Mouse (Mus musculus) cerebellum, postnatal 10 days (tissue): ENCODE measurements around the gene Bri3bp.
A peak's percentile ranks its signal among the peaks of the same experiment; 100 is the strongest.

Source experiments
- DNase-seq, 2 experiments: peaks; one replicate each; pipeline ENCODE4 v3.0.0; 2021; ENCODE audit warnings: mixed read lengths in 2 of 2

Bri3bp gene

DNA sequence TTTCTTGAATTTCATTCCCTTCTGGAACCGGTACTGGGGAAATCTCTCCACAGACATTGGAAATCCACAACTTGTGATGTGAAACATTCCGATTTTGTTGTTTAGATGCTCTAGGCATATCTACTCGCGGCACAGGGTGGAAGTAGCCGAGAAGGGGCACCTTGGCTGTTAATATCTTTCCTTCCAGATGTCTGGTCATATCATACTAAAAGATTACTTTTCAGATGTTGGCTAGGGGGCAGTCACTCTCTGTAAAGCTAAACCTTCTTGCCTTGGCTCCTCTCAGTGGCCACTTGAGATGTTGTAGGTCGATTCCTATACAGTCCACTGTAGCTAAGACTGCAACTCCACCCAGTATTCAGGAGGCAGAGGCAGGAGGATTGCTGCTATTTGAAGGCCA is 14.7 kb downstream of the Bri3bp start:
- no peak for DNase-seq

DNA sequence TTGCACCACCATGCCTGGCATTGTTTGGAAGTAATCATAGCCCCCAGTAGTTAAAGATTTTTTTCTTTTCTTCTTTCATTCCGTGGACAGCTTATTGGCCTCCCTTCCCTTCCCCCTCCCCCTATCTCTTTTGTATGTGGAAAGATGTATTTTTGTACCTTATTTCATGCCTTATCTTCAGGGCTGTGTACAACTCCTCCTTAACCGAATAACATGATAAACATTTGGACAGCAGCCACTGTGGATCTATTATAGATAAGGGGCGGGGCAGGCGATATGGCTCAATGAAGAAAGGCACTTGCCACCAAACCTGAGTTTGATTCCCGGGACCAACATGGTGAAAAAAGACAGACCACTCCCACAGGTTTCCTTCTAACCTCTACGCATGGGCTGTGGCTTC is 16.2 kb downstream of the Bri3bp start:
- no peak for DNase-seq

DNA sequence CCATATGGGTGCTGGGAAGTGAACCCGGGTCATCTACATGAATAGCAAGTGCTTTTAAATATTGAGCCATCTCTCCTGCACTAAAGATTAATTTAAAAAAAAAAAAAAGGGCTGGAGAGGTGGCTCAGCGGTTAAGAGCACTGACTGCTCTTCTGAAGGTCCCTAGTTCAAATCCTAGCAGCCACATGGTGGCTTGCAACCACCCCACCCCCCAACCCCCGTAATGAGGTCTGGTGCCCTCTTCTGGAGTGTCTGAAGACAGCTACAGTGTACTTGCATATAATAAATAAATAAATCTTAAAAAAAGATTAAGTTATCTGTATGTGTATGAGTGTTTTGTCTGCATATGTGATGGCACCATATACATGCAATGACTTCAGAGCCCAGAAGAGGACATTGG is 19.2 kb downstream of the Bri3bp start:
- no peak for DNase-seq

DNA sequence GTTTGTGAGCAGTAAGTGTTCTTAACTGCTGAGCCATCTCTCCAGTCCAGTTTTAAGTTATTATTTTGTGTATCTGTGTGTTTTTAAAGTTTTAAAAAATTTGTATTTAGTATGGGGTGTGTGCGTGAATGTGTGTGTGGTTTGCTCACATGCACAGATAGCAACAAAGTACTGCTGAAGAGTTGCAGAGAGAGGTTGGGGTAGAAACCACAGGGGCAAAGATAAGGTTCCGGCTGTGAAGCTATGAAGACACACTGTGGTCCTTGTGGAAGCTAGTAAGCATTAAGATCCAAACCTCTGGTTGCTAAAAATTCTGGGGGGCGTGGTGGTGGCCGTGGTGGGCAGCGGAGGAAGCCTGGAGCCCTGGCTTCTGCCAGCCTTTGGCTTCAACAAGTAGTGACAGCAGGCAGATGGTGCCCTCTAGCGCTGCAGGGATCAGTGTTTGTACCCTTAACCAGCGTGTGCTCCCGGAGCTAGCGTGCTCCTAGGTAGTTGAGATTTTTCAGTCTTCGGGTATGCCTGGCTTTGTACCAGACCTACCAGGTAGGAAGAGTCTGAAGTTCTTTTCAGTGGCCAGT is 20.6 kb downstream of the Bri3bp start:
- DNase-seq = peak; percentile 62 to 73

DNA sequence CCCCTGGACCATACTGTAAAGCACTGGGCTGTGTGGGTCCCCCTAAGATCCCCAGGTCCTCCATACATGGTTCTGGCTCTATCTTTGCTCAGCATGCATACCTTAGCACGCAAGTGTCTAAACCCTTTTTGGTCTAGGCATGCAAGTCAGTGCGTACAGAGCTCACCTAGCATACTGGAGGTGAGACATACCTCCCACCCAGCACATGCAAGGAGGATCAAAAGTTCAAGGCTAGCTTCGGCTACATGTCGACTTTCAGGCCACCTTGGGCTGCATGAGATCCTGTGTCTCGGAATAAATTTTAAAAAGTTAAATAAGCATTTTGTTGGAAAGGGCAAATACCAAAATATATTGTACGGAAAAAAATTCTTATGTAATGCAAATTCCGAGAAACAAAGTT is 23.8 kb downstream of the Bri3bp start:
- DNase-seq = no peak

DNA sequence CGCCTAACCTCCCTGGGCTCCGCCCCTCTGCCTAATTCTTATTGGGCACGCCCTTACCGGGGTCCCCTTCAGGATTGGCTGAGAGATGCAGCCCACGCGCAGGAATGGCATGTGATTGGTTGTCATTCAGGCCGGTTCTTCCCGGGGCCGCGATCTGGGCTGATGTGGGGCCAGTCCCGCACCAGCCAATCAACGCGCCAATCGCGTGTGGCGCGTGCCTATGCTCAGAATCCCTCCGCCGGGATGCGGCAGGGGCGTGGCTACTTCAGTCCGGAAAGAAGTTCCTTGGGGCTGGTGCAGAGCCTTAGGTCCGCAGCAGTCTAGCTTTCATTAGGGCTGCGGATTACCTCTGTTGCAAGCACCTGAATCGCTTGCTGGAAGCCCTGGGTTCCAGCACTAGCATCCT is 24.3 kb downstream of the Bri3bp start:
- peak; percentile 95 to 98 for DNase-seq

DNA sequence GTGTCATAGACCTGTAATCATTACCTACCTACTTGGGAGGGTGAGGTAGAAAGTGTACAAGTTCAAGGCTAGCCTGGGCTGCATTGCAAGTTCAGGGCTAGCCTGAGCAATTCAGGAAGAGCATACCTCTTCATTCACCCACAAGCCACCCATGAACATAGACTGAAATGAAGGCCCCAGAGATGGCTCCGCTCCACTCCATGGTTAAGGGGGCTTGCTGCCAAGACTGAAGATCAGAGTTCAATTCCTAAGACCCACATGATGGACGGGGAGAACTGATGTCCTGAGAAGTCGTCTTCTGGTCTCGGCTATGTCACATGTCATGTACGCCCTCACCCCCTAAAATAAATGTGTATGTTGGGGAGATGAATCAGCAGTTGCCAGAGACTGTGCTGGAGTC is 25.1 kb downstream of the Bri3bp start:
- no peak for DNase-seq

DNA sequence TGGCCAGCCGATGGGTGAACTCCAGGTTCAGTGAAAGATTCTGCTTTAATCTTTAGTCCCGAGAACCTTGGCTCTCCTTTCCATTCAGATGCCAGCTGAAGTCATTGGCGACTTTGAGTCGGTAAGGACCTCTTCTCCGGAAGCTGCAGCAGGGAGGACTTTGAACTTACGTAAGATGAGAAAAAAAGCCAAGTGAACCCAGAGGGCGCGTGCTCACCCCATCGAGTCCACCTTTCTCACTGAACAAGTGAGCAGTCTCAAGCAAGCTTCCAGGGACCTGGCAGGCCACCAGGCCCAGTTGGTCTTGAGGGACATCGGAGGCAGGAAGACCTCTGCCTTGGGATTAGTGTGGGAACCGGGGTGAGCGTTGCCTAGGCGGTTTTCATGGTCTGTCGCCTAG is 25.9 kb downstream of the Bri3bp start:
- DNase-seq = peak in 1 of 2 experiments; percentile 31

DNA sequence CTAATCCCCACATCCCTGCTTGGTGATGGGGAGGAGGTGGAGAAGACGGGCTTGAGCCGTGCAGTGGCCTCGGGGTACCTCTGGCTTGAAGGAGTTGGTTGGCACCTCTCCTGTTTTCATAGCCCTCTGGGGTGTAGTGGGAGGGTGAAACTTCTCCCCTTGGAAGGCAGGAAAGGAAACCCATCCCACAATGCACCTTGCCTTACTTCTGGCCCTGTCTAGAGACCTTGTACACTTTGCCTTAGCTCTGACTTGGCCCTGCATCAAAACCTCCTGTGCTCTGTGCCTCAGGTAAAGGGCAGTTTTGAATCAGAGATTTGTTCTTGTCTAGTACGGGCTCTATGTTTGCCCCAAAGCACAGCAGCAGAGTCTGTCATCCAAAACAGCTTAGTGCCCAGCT is 29.3 kb downstream of the Bri3bp start:
- no peak for DNase-seq

DNA sequence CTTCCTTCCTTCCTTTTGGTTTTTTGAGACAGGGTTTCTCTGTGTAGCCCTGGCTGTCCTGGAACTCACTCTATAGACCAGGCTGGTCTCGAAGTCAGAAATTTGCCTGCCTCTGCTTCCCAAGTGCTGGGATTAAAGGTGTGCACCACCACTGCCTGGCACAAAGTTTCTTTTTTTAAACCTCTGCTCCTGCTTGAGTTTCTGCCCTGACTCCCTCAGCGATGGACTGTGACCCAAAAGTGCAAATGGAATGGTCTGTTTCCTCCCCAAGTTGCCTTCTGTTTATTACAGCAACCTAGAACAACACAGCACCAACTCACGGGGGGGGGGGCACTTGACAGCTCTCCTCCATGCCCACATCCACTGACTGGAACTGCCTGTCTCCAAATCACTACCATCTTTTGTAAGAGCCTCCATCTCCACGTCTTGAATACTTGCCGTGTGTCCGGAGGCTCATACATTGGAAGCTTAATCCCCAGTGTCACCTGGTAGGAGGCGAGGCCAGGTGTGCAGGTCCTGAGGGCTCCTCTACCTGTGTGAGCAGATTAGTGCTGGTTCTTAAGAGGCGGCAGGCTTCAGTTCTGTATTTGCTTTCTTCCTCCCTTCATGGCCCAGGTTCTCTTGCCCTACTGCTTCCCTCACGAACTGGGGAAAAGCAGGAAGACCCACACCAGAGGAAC is 31.6 kb downstream of the Bri3bp start:
- DNase-seq = no peak

DNA sequence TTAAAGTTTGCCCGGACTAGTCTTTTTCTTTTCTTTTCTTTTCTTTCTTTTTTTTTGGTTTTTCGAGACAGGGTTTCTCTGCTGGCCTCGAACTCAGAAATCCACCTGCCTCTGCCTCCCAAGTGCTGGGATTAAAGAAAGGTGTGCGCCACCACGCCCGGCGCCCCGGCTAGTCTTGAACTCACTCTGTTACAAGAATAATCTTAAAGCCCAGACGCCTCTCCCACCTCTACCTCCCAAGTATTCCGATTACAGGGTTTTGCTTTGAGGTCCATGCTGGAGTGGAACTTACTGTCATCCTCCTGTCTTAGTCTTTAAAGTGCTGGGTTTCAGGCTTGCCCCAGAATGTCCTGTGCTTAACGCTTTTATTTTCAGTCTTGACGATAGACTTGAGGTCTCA is 33.7 kb downstream of the Bri3bp start:
- no peak for DNase-seq

DNA sequence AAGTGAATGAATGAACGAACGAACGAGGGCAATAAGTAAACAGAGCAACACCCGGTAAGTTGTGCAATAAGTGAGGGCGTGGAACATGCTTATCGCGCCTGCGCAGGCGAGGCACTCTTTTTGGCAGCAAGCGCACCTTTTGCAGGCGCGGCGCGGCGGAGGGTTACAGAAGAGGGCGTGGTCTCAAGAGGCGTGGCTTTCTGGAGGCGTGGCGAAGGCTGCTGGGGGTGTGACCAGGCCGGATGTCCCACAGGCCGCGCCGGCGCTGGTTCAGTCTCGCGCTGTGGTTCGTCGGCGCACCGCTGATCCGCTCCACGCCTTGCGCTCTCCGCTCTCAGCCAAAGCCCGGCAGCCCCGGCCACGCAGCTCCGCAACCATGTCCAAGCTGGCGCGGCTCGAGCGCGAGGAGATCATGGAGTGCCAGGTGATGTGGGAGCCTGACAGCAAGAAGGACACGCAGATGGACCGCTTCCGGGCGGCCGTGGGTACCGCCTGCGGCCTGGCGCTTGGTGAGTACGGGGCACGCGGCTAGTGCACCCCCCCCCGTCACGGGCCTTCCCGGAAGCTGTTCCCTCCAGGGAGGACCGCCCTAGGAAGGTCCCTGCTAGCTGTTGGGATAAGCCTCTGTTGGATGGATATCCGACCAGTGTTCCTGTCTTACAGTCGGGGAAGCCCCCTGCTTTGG is 34.4 kb downstream of the Bri3bp start, which contains the start of gene Aacs:
Gene Aacs, plus strand, starts transcription at position 214 of the 685 bp plus-strand sequence.
- DNase-seq = peak; percentile 99

DNA sequence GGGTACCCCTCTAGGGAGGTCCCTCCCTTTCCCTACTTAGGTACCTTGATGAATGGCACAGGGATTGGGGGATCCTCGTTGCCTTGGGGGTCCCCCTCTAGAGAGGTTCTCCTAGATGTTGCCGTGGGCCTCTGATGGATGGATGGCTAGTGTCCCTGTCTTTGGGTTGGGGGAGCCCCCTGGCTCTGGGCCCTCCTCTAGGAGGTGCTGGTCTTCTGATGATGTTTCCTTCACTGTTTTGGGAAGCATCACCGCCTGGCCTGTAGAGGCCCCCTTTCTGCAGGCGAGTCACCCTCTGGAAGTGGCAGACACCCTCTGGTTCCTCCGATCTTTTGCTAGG is 34.9 kb downstream of the Bri3bp start:
- DNase-seq = peak; percentile 82

DNA sequence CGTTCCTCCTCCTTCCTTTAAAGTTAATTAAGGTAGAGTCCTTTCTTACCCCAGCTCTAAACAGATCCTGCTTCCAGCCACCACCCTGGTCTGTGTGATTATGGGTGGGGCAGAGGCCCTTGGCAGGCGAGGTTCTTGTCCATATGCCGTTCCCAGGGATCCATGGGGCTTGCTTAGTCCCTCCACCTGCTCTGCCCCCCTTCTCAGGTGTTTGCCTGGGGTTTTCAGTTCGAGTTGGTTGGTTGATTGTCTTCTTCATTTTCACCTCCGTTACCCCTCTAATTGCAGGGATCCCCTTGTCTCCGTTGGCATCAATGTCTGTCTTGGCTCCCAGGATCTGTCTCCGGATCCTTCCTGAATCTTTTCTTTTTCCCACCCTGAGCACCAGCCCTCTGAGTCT is 35.4 kb downstream of the Bri3bp start:
- DNase-seq = peak; percentile 63 to 72

DNA sequence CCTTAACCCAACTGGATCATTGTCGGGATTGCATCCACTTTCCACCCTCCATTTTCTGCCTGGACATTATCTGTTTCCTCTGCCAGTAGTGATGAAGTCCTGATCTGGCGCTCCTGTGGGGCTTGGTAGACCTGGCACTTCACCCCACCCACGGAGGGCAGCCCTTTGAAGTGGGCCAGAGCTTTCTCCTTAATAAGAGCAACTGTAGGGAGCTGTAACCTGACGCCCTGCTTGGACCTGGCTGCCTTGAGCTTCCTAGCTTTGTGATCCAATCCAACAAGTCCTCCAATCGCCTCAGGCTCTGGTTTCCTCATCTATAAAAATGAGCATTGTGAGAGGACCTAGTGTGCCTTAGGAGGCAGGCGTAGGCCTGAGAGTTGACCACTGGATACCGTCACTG is 36.2 kb downstream of the Bri3bp start:
- no peak for DNase-seq

DNA sequence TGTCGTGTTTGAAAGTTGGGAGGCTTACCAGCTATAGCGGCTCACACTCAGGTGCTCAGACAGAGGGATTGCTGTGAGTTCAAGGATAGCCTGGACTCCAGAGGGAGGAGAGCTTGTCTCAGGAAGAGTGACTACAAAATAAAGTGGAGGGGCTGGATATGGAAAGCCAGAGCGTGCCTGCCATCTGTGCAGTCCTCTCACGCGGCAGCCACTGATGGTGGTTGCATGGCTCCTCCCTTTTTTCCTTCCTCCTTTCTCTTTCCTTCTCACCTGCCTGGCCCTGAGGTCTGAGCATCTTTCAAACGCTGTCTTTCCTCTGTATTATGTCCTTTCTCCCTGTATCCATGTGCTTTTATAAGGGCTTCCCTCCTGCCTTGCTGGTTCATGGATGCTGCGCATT is 36.7 kb downstream of the Bri3bp start:
- peak in 1 of 2 experiments; percentile 35 for DNase-seq

DNA sequence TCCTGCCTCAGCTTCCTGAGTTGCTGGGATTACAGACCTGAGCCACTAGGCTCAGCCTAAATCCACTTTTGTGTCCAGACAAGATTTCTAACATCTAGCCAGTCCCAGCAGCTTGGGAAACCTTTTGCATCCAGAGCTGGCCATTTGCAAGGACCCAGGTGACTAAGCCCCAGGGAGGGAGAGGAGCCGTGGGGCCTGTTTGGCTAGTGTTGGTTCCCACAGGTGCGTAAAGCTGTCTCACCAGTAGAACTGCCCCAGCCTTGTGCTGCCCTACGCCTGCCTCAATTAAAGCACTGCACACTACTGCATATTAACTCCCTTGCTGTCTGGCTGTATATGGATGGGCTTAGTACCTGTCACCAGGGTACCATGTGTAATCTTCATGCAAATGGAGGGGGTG is 38.0 kb downstream of the Bri3bp start:
- no peak for DNase-seq

DNA sequence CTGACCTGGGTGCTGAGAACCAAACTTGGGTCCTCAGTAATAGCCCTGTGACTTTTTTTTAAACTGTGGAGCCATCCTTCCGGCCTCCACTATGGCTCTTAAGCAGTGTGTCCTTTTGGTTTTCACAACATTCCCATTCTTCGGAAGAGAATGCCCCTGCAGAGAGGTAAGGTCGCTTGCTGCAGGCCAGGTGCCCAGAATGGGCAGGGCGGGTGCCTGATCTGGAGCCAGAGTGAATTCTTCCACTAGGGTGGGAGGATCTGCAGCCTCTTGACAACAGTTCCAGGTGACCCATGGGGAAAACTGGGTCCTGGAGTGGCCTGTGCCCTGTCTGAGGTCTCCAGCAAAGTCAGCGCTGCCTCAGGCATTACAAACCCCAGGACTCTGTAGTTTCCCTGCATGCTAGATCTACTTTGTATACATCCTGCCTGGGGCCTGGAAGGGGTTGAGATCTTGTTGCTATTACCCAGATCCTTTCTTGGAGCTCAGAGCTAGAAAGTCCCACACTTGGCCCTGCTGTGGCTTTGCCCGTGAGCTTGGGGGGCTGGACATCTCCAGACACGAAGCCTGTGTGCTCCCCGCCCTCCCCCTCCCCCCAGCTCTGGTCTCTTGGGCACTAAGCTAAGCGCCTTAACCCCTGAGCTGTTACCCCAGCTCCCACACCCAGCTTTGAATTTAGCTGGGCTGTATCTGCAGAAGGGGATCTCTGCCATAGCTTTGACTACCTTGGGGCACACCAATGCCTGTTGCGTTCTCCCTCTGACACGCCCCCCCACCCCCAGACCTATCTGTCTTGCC is 39.3 kb downstream of the Bri3bp start:
- no peak for DNase-seq

DNA sequence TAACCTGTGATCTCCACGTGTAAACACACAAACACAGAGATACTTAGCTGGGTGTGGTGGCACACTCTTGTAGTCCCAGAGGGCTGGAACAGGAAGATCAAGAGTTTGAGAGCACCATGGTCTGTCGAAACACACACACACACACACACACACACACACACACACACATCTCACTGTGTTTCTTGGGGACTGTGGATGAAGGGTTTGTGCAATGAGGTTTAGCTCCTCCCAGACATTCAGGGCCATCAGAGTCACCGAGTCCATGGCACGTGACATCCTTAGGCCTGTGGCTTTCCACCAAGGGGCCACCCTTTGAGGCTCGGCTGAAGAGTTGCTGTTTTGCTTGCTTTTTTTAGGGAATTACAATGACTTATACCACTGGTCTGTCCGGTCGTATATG is 41.1 kb downstream of the Bri3bp start:
- DNase-seq = no peak

DNA sequence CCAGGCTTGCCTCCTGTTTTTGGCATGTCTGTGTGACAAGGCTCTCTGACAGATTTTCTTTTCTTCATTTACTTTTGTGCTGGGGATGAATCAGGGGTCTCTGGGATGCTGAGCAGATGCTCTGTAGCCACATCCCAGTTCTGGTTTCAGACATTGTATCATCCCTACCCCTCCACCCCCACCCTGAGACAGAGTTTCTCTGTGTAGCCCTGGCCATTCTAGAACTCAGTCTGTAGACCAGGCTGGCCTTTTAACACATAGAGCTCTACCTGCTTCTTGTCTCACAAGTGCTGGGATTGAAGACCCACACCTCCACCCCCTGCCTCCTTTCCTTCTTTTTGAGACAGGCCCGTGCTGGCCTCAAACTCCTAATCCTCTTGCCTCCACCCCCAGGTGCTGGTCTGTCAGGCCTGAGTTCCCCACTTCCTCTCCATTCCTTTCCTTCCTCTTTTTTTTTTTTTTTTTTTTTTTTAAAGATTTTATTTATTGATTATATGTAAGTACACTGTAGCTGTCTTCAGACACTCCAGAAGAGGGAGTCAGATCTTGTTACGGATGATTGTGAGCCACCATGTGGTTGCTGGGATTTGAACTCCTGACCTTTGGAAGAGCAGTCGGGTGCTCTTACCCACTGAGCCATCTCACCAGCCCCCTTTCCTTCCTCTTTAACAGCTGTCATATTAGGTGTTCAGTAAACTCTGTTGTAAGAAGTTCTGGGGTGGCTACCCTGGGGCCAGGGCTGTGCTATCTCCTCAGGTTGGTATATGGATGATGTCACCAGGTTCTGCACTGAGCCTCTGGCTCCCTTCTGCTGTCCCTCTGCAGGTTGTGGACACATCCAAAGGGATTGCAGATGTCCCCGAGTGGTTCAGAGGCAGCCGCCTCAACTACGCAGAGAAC is 42.6 kb downstream of the Bri3bp start:
- DNase-seq = no peak

DNA sequence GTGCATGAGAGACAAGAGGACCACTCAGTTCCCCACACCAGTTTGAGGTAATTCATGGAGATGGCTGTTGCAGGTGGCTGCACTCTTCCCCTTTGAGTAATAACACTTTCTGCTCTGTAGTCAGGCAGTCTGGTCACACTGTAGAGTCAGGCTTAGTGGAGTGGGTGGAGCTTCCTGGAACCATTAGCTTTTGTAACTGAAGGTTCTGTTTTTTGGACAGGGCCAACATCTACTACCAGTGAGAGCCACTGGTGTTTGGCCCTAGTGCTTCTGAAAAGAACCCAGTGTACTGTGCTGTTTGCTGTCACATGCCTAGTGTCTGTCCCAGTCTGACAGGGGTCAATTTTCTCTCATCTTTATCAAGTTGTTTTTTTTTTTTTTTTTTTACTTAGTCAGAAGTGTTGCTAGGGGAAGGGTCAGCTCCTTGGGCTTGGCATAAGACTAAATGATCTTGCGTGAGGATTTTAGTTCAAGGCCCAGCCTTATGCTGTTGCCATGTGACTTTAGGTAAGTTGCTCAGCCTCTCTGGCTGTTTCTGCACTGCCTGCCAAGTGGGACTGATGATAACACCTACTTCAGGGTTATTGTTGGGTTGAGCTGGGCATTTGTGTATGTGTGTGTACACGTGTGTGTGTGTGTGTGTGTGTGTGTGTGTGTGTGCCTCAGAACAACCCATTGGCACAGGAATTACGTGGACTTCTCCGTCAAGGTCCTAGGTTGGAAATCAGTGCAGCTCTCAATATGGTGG is 43.8 kb downstream of the Bri3bp start:
- DNase-seq = no peak

DNA sequence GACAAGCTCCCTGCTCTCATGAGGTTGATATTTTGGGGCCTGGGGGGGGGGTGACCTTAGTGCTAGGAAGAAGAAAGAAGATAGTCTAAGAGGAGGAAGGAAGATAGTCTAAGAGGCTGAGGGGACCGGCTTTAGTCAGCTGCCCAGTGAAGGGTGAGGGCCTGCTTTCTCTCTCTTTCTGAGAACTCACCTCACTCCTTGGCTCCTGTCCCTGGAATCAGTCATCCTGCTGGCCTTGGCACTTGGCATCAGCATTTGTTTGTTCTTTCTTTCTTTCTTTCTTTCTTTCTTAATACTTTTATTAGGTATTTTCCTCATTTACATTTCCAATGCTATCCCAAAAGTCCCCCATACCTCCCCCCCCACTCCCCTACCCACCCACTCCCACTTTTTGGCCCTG is 44.7 kb downstream of the Bri3bp start:
- peak; percentile 73 to 75 for DNase-seq
